Mouse (Mus musculus): ENCODE data around the gene Alpk1.

Alpk1 gene

DNA sequence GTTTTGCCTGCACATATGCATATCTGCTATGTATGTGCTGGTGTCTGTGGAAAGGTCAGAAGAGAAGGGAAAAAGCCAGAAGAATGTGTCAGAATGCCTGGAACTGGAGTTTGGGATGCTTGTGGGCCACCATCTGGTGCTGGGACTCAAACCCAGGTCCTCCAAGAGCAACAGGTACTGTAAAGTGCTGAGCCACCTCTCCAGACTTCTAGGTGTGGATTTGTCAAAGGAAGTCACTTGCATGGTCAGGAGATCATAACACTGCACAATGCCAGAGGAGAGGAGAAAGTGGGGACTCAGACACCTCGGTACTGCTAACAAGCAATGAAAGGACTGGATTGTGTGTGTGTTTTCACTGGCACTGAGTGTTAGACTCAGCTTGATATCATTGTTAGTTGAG is 150.1 kb downstream of the Alpk1 start:
- DNase-seq (ENCODE audit: low spot score): no peak

DNA sequence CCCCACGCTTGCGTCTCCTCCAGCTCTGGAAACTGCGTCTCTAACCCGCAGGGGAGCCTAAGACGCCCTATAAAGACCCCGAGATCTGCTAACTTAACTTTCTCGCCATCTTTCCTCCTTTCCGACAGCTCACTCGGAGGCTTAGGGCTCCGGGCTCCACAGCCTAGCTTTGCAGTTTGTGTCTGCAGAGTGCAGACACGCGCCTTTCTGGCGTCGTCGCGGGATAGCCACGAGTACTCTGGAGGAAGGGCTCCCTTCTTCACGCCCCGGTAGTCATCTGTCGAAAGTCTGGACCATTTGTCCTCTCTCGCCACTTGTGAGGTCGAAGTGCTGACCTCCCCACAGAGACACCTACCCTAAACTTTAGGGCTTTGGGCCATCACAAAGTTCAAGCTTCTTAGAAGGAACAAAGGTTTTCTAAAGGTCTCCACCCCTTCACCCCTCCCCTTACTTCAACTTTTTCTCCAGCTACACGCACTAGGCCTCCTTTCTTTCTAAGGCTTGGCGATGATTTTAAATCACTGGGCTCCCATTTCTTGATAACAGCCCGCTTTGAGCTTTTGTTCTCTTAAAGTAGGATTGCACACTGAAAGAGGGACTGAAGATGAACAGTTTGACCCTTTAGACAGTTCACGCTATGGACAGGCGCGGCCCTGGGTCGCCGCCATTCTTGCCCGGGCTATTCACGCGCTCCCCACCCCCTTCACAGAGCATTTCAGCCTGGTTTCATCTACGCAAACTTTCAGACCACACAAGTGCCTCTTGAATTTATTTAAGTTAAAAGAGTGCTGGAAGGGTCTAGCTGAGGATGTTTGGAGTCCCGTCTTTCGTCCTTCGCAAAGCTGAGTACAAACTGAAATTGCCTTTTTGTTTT is 151.8 kb downstream of the Alpk1 start:
- no peak for DNase-seq (ENCODE audit: low spot score)

DNA sequence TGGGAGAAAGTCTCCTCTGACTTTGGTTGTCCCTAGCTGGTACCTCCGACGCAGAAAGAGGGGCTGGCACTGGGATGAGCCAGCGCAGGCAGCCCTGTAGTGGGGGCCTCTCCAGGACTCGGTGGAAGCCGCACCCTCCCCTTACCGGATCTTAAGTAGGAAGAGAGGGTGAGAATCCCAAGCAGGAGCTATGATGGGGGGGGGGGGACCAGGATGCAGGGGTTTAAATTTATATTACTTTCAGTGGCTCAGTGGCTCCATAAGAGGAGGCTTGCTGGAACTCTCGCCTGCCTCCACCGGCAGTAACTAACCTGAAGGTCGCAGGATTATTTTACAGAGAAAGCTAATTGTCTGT is 152.4 kb downstream of the Alpk1 start:
- DNase-seq (ENCODE audit: low spot score): no peak

DNA sequence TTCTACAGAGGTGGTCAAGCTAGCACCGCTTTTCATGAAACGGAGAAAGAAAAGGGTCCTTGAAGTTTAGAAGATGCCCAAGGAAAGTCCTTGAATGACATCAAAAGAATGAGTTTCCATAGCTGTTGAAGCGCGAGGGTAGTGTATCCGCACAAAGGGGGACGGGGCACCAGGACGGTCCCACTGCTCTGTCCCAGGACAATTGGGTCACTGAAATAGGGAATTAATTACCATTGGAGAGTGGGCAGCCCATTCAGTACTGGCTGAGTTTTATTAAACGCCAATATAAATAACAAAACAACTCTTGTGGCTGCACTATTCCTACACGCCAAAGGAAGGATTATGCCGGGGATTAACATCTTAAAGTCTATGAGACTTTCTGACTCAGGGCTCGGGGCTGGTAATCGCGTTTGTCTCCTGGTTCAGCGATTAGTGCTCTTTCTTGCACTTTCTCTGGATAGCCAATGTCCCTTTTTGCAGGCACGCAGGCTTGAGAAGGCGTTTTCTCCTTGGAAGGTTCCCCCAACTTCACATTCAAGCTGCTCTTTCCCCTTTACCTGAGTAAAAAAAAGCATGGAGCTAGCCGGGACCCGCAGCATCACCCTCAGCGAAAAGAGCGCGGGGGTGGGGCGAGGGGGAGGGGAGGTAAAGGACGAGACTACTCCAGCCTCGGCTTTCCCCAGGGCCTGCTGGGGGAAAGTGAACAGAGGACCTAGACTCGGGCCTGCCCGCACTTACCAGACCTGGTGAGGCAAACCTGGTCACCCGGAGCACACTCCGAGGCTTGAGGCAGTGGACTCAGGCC is 153.0 kb downstream of the Alpk1 start:
- no peak for DNase-seq (ENCODE audit: low spot score)

DNA sequence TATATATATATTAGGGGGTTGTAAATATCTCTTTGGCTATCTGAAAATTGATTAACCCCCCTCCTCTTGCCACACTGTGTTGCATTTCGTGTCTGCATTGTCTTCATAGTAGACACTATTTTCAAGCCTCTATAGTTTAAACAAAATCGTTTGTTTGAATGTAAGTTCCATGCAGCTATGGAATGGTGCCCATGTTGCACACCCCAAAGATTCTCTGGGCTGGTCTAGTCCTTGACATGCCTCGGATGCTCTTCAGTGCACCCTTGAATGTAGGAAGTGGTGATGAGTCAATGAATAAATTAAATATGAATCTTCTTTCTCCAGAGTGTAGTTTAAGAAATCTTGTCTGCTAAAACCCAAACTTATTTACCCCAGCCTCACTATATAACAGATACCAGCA is 153.8 kb downstream of the Alpk1 start:
- DNase-seq (ENCODE audit: low spot score): no peak

DNA sequence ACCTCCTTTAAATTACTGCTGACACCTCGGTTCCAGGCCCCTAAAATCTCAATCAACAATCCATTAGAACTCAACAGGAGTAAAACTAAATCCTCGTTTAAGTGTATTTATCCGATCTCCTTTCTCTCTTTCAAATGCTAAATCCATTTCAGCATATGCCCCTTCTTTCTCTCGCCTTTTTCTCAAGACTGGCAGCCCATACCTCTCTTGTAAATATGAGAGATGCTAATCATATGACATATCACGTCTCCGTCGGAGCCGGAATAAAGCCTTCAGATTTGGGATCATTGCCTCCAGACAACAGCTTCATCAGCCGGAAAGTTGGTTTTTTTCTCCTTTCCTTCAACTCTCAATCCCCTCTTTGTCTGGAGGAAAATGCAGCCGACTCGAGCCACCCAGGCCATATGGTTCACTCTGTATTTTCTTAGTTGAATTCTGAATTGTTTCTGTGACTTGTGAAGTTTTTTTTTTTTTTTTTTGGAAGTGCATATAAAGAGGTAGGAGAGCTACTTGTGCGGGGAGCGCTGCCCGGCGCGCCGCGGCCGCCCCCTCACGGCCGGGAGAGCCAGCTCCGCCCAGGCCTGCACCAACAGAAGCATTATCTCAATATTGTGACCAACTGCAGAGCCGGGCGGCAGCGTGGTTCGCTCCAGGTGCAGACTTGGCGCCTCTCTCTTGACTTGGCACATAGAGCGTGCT is 154.5 kb downstream of the Alpk1 start:
- DNase-seq (ENCODE audit: low spot score): no peak

DNA sequence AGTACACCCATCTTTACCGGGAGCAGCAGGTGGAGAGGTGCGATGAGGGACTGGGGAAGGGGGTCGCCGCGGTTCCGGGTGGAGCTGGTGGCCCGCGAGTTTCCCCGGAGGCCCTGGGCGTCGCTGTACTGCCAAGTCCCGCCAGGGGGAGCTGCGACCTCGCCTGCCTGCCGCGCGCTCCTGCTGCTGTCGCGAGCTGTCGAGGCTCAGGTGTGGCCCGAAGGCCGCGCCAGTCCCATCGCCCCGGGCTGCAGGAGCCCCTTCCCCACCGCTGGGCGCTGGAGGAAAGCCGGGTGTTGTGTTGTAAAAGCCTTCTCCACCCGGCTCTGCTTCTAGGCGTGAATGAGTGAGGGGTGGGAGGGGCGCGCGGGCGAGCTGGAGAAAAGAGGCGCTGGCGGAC is 155.0 kb downstream of the Alpk1 start:
- no peak for DNase-seq (ENCODE audit: low spot score)
